Mouse (Mus musculus): ENCODE results near the gene Lig3. TPM values are rescaled to one million over a fixed set of nuclear protein-coding genes. Genes with fewer than 3 reads are reported as not detected.
A peak's percentile ranks its signal among the peaks of the same experiment; 100 is the strongest.

The Lig3 gene
- polyA plus RNA-seq, 1 experiment from 2014 or later: 57.0 TPM

DNA sequence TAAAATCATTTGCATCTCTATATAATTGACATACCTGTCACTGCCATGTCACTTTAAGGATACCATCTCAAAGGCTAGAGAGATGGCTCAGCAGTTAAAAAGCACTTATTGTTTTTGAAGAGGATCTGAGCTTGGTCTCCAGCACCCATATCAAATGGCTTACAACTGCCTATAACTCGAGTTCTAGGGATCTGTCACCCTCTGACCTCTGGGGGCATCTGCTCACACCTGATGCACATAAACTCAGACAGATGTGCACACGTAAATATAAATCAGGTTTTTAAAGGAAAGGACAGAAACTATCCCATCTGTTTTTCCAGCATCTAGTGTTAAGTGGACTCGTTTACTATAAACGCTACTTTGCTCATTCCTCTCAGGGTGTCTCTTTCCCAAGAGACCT, 17.6 kb upstream of the Lig3 start:
- ATAC-seq (replicated peaks; ENCODE audit: low FRiP score) (no peak), DNase-seq (ENCODE audit: low spot score) (no peak)
- no peaks in the 10 kb centered on the region for H3K27me3 ChIP-seq (ENCODE audit: control insufficient read depth, insufficient read depth, low read length)
- no peaks in the 10 kb centered on the region for H3K9me3 ChIP-seq (ENCODE audit: control insufficient read depth, low read length)
- peak overlapping the region; percentile 99 for H3K4me3 ChIP-seq (ENCODE audit: low read depth, low read length)
- peaks cover 6% of the 10 kb centered on the region for H3K4me1 ChIP-seq (replicated peaks; ENCODE audit: control insufficient read depth, insufficient read depth, low read length)
- no peaks in the 10 kb centered on the region for H3K36me3 ChIP-seq (ENCODE audit: control insufficient read depth, insufficient read depth, low read length)
- H3K27ac ChIP-seq (ENCODE audit: low read depth, low read length): peak overlapping the region; percentile 82; the same call in 1 of the 2 replicates
- H3K4me2 ChIP-seq (ENCODE audit: low read depth, low read length, severe bottlenecking): peak overlapping the region; percentile 71
- H3K9ac ChIP-seq (ENCODE audit: low read length): peak overlapping the region; percentile 87
- WGBS: 14% methylated on average over 4 of the region's 4 CpGs

GRCm38 (mm10) chr11:82763742-82764437, 17.0 kb upstream of the Lig3 start, which contains the start of the genes Cct6b and Zfp830:
Gene Cct6b (minus strand): TSS chr11:82764321.
Gene Zfp830 (plus strand): TSS chr11:82764345.
- H3K36me3 ChIP-seq (ENCODE audit: control insufficient read depth, insufficient read depth, low read length): no peaks in the 10 kb centered on the region
- H3K4me2 ChIP-seq (ENCODE audit: low read depth, low read length, severe bottlenecking): peak within 1 kb of the TSS; percentile 87
- no peaks in the 10 kb centered on the region for H3K27me3 ChIP-seq (ENCODE audit: control insufficient read depth, insufficient read depth, low read length)
- WGBS: under 1% methylated on average over 44 of the region's 44 CpGs
- H3K4me3 ChIP-seq (ENCODE audit: low read depth, low read length): peak within 1 kb of the TSS; percentile 99
- H3K27ac ChIP-seq (ENCODE audit: low read depth, low read length): peak within 1 kb of the TSS; percentile 82
- peak; percentile 99 for ATAC-seq (replicated peaks; ENCODE audit: low FRiP score)
- no peaks in the 10 kb centered on the region for H3K9me3 ChIP-seq (ENCODE audit: control insufficient read depth, low read length)
- H3K4me1 ChIP-seq (replicated peaks; ENCODE audit: control insufficient read depth, insufficient read depth, low read length): peaks cover 6% of the 10 kb centered on the region
- DNase-seq (ENCODE audit: low spot score): peak; percentile 92
- peak within 1 kb of the TSS; percentile 87 for H3K9ac ChIP-seq (ENCODE audit: low read length)

DNA sequence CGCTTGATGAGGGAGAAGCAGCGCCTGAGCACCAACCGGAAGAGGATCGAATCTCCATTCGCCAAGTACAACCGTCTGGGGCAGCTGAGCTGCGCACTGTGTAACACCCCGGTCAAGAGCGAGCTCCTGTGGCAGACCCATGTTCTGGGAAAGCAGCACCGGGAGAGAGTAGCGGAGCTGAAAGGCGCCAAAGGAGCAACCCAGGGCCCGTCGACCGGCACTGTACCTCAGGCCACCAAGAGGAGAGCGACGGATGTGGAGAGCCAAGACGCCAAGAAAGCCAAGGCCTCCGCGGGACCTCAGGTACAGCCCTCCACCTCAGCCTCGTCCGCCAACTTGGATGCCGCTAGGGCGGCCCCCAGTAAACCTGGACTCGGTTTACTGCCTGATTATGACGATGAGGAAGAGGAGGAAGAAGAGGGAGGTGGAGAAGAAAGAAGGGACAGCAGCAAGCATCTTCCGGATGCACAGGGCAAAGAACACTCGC, 16.4 kb upstream of the Lig3 start:
- Histone ChIP-seq H3K9ac (ENCODE audit: low read length) (peak overlapping the region; percentile 87), H3K4me3 (ENCODE audit: low read depth, low read length) (peak overlapping the region; percentile 99), H3K27me3 (ENCODE audit: control insufficient read depth, insufficient read depth, low read length) (no peaks in the 10 kb centered on the region), H3K4me2 (ENCODE audit: low read depth, low read length, severe bottlenecking) (peak overlapping the region; percentile 87), H3K4me1 (replicated peaks; ENCODE audit: control insufficient read depth, insufficient read depth, low read length) (peaks cover 6% of the 10 kb centered on the region), H3K27ac (ENCODE audit: low read depth, low read length) (no peak overlapping the region), H3K9me3 (ENCODE audit: control insufficient read depth, low read length) (no peaks in the 10 kb centered on the region), H3K36me3 (ENCODE audit: control insufficient read depth, insufficient read depth, low read length) (no peaks in the 10 kb centered on the region)
- DNase-seq (ENCODE audit: low spot score) (no peak), ATAC-seq (replicated peaks; ENCODE audit: low FRiP score) (peak; percentile 64; the same call in 1 of the 2 replicates)
- under 1% methylated on average over 28 of the region's 28 CpGs for WGBS

DNA sequence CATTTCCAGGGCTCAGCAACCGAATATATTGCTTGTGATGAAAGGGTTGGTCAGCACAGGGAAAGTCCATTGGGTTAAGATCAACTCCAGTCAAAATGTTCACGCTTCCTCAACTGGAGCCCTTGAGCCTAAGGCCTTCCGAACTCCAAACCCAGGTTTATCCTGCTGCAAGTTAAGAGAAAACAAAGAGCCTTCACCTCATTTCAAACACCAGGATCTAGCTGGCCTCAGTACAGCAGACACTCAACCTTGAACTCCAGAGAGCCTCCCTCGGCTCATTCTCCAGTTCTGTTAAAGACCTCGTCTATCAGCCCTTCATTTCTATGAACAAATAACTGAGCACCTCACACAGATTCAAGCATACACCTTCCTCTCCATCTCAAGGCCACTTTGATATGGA, 774 bp upstream of the Lig3 start:
- Histone ChIP-seq H3K36me3 (ENCODE audit: control insufficient read depth, insufficient read depth, low read length) (no peaks in the 10 kb centered on the region; the same call in 1 of the 2 replicates), H3K9ac (ENCODE audit: low read length) (peak overlapping the region; percentile 97), H3K4me2 (ENCODE audit: low read depth, low read length, severe bottlenecking) (peak overlapping the region; percentile 57), H3K27me3 (ENCODE audit: control insufficient read depth, insufficient read depth, low read length) (no peaks in the 10 kb centered on the region), H3K9me3 (ENCODE audit: control insufficient read depth, low read length) (no peaks in the 10 kb centered on the region), H3K4me1 (replicated peaks; ENCODE audit: control insufficient read depth, insufficient read depth, low read length) (peaks cover 5% of the 10 kb centered on the region; the same call in 1 of the 2 replicates), H3K27ac (ENCODE audit: low read depth, low read length) (no peak overlapping the region), H3K4me3 (ENCODE audit: low read depth, low read length) (peak overlapping the region; percentile 93)
- ATAC-seq (replicated peaks; ENCODE audit: low FRiP score): no peak
- WGBS: 55% methylated on average over 5 of the region's 5 CpGs
- no peak for DNase-seq (ENCODE audit: low spot score)

- 50% methylated on average over 6 of the region's 6 CpGs for WGBS
- no peak for DNase-seq (ENCODE audit: low spot score)
- H3K9ac ChIP-seq (ENCODE audit: low read length): peak overlapping the region; percentile 97
- H3K9me3 ChIP-seq (ENCODE audit: control insufficient read depth, low read length): no peaks in the 10 kb centered on the region
- H3K27me3 ChIP-seq (ENCODE audit: control insufficient read depth, insufficient read depth, low read length): no peaks in the 10 kb centered on the region
- no peaks in the 10 kb centered on the region; the same call in 1 of the 2 replicates for H3K36me3 ChIP-seq (ENCODE audit: control insufficient read depth, insufficient read depth, low read length)
- H3K4me1 ChIP-seq (replicated peaks; ENCODE audit: control insufficient read depth, insufficient read depth, low read length): peaks cover 5% of the 10 kb centered on the region; the same call in 1 of the 2 replicates
- peak overlapping the region; percentile 57 for H3K4me2 ChIP-seq (ENCODE audit: low read depth, low read length, severe bottlenecking)
- ATAC-seq (replicated peaks; ENCODE audit: low FRiP score): no peak
- no peak overlapping the region for H3K27ac ChIP-seq (ENCODE audit: low read depth, low read length)
- H3K4me3 ChIP-seq (ENCODE audit: low read depth, low read length): peak overlapping the region; percentile 93
Measured at GRCm38 (mm10) chr11:82782197-82782596, 1.3 kb downstream of the Lig3 start.

DNA sequence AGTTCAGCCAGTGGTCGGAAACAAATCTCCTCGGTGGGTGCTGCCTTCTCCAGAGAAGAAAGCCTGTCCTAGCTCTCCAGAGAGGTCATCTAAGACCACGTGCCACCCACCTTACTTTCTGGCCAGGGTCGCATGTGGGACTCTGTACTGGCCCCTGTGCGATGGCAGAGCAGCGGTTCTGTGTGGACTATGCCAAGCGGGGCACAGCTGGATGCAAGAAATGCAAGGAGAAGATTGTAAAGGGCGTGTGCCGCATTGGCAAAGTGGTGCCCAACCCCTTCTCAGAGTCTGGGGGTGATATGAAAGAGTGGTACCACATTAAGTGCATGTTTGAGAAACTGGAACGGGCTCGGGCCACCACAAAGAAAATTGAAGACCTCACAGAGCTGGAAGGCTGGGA, 2.5 kb downstream of the Lig3 start:
- H3K36me3 ChIP-seq (ENCODE audit: control insufficient read depth, insufficient read depth, low read length): peaks cover 2% of the 10 kb centered on the region; the same call in 1 of the 2 replicates
- no peak overlapping the region for H3K4me3 ChIP-seq (ENCODE audit: low read depth, low read length)
- 92% methylated on average over 11 of the region's 11 CpGs for WGBS
- H3K9me3 ChIP-seq (ENCODE audit: control insufficient read depth, low read length): no peaks in the 10 kb centered on the region
- H3K27me3 ChIP-seq (ENCODE audit: control insufficient read depth, insufficient read depth, low read length): no peaks in the 10 kb centered on the region
- H3K27ac ChIP-seq (ENCODE audit: low read depth, low read length): no peak overlapping the region
- H3K4me1 ChIP-seq (replicated peaks; ENCODE audit: control insufficient read depth, insufficient read depth, low read length): peaks cover 5% of the 10 kb centered on the region; the same call in 1 of the 2 replicates
- DNase-seq (ENCODE audit: low spot score) (no peak), ATAC-seq (replicated peaks; ENCODE audit: low FRiP score) (no peak)
- H3K9ac ChIP-seq (ENCODE audit: low read length): no peak overlapping the region
- H3K4me2 ChIP-seq (ENCODE audit: low read depth, low read length, severe bottlenecking): no peak overlapping the region

DNA sequence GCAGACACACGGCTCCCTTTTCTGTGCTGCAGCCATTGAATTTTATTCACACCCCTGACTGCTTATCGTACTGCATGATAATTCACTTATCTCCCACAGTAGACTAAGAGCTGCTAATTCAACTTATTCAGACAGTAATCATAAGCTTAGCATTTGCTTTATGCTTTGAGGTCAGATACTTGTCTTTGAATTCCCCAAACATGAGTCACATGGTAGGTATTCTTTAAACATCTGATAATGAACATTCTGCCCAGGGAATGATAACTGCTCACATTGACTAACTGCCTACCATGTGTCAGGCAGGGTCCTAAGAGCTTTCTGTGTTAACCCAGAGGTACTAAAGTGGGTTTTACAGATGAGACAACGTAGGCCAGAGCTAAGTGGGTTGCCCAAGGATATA, 25.7 kb downstream of the Lig3 start:
- H3K4me2 ChIP-seq (ENCODE audit: low read depth, low read length, severe bottlenecking): no peak overlapping the region
- no peaks in the 10 kb centered on the region for H3K4me1 ChIP-seq (replicated peaks; ENCODE audit: control insufficient read depth, insufficient read depth, low read length)
- peaks cover 7% of the 10 kb centered on the region for H3K36me3 ChIP-seq (ENCODE audit: control insufficient read depth, insufficient read depth, low read length)
- H3K9me3 ChIP-seq (ENCODE audit: control insufficient read depth, low read length): no peaks in the 10 kb centered on the region
- H3K27me3 ChIP-seq (ENCODE audit: control insufficient read depth, insufficient read depth, low read length): no peaks in the 10 kb centered on the region
- DNase-seq (ENCODE audit: low spot score): no peak
- no peak overlapping the region for H3K27ac ChIP-seq (ENCODE audit: low read depth, low read length)
- no peak overlapping the region for H3K4me3 ChIP-seq (ENCODE audit: low read depth, low read length)
- WGBS: 89% methylated on average over 3 of the region's 3 CpGs
- no peak overlapping the region for H3K9ac ChIP-seq (ENCODE audit: low read length)
- ATAC-seq (replicated peaks; ENCODE audit: low FRiP score): no peak

DNA sequence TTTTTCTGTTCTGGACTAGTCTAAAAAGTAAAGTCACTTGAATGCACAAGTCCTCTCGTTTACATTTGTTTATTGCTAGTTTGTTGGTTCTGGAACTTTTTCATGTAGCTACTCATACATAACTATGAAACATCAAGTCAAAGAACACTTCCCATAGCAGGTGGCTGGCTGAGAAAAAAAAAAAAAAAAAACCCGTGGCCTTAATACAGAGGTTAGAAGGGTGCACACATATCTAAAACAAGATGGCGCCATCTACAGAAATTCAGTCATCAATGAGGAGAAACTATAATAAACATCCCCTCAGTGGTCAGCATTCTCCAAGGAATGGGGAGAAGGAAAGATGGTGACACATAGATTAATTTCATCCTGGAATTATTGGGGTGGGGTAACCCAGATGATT, 26.5 kb downstream of the Lig3 start:
- Histone ChIP-seq H3K4me3 (ENCODE audit: low read depth, low read length) (no peak overlapping the region), H3K27ac (ENCODE audit: low read depth, low read length) (no peak overlapping the region), H3K36me3 (ENCODE audit: control insufficient read depth, insufficient read depth, low read length) (peaks cover 2% of the 10 kb centered on the region), H3K27me3 (ENCODE audit: control insufficient read depth, insufficient read depth, low read length) (no peaks in the 10 kb centered on the region), H3K4me2 (ENCODE audit: low read depth, low read length, severe bottlenecking) (no peak overlapping the region), H3K4me1 (replicated peaks; ENCODE audit: control insufficient read depth, insufficient read depth, low read length) (no peaks in the 10 kb centered on the region), H3K9me3 (ENCODE audit: control insufficient read depth, low read length) (no peaks in the 10 kb centered on the region), H3K9ac (ENCODE audit: low read length) (no peak overlapping the region)
- WGBS: 84% methylated on average over 3 of the region's 3 CpGs
- ATAC-seq (replicated peaks; ENCODE audit: low FRiP score) (no peak), DNase-seq (ENCODE audit: low spot score) (no peak)

Measured in forebrain, embryonic 11.5 days (tissue).